Mouse (Mus musculus) heart, embryonic 16.5 days (tissue): ENCODE results near the gene Fat3. TPM values are rescaled to one million over a fixed set of nuclear protein-coding genes. Genes with fewer than 3 reads are reported as not detected.
A peak's percentile ranks its signal among the peaks of the same experiment; 100 is the strongest.

Experiments
- ATAC-seq: fragments of 200-750 bp; cut with Nextera tagmentation; replicated peaks from 2 replicates; pipeline ENCODE4 v1.8.0; 2017; ENCODE audit warnings: moderate number of reproducible peaks; ENCODE audit not compliant: insufficient read depth, low FRiP score; ENCODE audit errors: extremely low read depth
- H3K27ac ChIP-seq: fragments of 300-500 bp; sonication (generic); 2 replicates; pipeline ENCODE4 v1.5.1; 2014; ENCODE audit warnings: mild to moderate bottlenecking, low read length, control low read depth, moderate library complexity
- H3K27me3 ChIP-seq: fragments of 300-500 bp; sonication (generic); 2 replicates; pipeline ENCODE4 v1.6.1; 2014; ENCODE audit warnings: low read length, mixed read lengths; ENCODE audit not compliant: control insufficient read depth, insufficient read depth
- H3K36me3 ChIP-seq: fragments of 300-500 bp; sonication (generic); 2 replicates; pipeline ENCODE4 v1.6.1; 2014; ENCODE audit not compliant: control insufficient read depth, insufficient read depth
- H3K4me1 ChIP-seq: fragments of 300-500 bp; sonication (generic); 2 replicates; pipeline ENCODE4 v1.6.1; 2014; ENCODE audit warnings: low read length, mixed read lengths; ENCODE audit not compliant: control insufficient read depth, insufficient read depth
- H3K4me2 ChIP-seq: fragments of 300-500 bp; sonication (generic); 2 replicates; pipeline ENCODE4 v1.6.1; 2014; ENCODE audit warnings: low read depth, mild to moderate bottlenecking, control low read depth, low read length
- H3K4me3 ChIP-seq: fragments of 300-500 bp; sonication (generic); 2 replicates; pipeline ENCODE4 v1.5.1; 2014; ENCODE audit warnings: mild to moderate bottlenecking, control low read depth, low read length
- H3K9ac ChIP-seq: fragments of 300-500 bp; sonication (generic); 2 replicates; pipeline ENCODE4 v1.6.1; 2014; ENCODE audit warnings: low read length, control low read depth
- H3K9me3 ChIP-seq: fragments of 300-500 bp; sonication (generic); replicated peaks from 2 replicates; pipeline ENCODE4 v1.6.1; 2016; ENCODE audit warnings: low read length; ENCODE audit not compliant: control insufficient read depth
- WGBS: fragments of 180-500 bp; shearing (Covaris S2); extraction: QIAGEN DNeasy Blood & Tissue Kit; methylation state at CpG from one replicate; pipeline ENCODE4 v1.1.7; 2014; 5-methylcytosine and 5-hydroxymethylcytosine counted together
- polyA plus RNA-seq: library from polyadenylated mRNA; unstranded; fragments of >200 nt; fragmentation: Nextera tagmentation; extraction: Ambion mirVana; gene quantifications from 2 replicates; pipeline ENCODE4 v1.2.1, GENCODE M21; 2015

Gene Fat3
- polyA plus RNA-seq, 1 experiment from 2014 or later, result 0.76 TPM

DNA sequence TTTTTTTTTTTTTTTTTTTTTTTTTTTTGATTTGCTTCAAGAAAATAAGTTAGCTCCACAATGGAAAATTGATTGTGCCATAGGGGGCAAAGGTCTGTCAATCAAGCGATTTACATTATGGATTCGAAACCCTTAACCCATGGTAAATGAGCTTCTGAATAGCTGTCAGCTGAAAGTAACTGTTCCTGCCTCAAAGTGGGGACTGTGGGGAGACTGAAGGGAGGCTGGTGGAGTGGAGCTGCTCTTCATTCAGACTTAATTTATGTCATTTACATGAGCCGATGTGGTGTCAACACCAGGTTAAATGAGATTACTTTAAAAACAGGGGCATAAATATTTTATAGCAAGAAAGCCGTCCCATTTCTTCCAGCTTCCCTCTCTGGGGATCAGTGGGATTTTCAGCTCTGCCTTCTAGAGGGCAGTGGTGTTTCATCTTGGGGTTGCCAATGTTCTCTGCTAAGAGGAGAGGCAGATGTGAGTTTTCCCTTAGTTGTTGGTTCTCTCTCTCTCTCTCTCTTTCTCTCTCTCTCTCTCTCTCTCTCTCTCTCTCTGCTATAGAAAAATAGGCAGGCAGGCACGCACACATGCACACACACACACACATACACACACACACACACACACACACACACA lies 581.6 kb downstream of the Fat3 start:
- Histone ChIP-seq H3K4me1 (no peaks in the 10 kb centered on the region), H3K4me3 (no peak overlapping the region), H3K9me3 (no peaks in the 10 kb centered on the region), H3K9ac (no peak overlapping the region), H3K4me2 (no peak overlapping the region), H3K27ac (no peak overlapping the region), H3K36me3 (no peaks in the 10 kb centered on the region), H3K27me3 (no peaks in the 10 kb centered on the region)
- no peak for ATAC-seq
- WGBS, result 65% methylated on average over 5 of the region's 5 CpGs

DNA sequence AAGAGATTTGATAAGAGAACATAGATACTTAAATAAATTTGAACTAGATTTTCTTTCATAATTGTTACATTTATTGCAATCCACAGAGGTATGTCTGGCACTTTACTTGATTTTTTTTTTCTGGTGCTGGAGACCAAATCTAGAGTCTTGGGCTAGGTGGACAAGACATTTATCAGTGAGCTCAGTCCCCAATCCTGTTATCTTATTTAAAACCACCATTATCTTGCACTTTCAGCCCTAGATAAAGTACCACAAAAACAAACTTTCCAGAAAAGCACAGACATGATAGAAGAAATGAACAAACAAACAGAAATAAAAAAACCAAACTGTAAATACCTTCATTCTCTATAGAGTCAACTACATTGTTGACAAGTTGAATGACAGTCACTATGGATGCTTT lies 584.5 kb downstream of the Fat3 start:
- H3K9ac ChIP-seq, result no peak overlapping the region
- no peaks in the 10 kb centered on the region for H3K9me3 ChIP-seq
- ATAC-seq, result no peak
- H3K36me3 ChIP-seq, result no peaks in the 10 kb centered on the region
- H3K4me2 ChIP-seq, result no peak overlapping the region
- H3K4me3 ChIP-seq, result no peak overlapping the region
- no peaks in the 10 kb centered on the region for H3K4me1 ChIP-seq
- no peak overlapping the region for H3K27ac ChIP-seq
- no peaks in the 10 kb centered on the region for H3K27me3 ChIP-seq

DNA sequence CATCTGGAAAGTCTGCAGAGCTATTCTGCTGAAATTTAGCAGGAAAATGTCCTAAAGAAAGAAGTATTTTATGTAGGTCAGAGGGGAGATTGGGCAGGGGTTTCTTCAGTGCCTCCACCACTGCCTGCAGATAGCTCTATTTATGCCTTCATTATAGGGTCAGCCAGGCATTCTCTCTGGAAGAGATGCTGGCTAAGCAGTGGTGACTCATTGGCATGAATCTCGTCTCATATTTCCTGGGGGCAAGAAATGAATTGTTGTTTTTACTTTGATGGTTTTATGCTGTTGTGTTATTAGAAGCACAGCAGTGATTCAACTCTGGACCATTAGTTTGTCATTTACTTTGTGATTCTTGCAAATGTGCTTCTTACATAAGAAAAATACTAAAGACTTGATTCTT lies 588.4 kb downstream of the Fat3 start:
- Histone ChIP-seq H3K27me3 (no peaks in the 10 kb centered on the region), H3K36me3 (no peaks in the 10 kb centered on the region), H3K4me3 (no peak overlapping the region), H3K4me1 (0 out of 2 replicates have a peak, but pooled peaks cover 5% of the 10 kb centered on the region), H3K27ac (no peak overlapping the region), H3K9ac (no peak overlapping the region), H3K9me3 (no peaks in the 10 kb centered on the region), H3K4me2 (no peak overlapping the region)
- ATAC-seq, result no peak
- WGBS, result 53% methylated on average over 1 of the region's 1 CpGs

DNA sequence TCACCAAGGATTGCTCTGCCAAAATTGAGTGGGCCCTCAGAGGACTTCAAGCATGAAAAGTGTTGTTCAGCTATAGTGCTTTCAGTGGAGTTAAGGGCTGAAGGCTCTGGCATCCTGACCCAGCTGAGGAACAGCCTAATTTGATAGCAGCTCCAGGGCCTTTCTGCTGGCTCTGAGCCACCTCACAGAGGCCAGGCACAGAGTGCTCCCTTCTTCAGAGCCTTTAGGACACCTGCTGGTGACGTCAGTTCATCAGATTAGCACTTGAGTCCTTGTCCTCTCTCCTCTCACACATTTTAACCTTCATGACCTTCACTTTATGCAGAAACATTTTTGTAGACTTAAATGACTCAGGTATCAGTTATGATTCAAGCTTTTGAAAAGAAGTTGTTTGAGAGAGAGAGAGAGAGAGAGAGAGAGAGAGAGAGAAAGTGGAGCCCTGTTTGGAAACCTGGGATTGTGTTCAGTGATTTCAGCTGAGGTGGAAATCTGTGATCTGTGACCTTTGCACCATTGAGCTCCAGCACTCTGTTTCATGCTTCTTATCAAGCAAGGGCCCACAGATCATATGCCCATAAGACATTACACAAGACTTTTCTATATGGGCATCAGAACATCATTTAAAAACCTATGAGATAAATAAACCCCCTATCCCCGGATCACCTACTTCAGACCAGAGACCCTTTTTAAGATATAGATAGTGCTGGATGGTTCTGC lies 591.5 kb downstream of the Fat3 start:
- Histone ChIP-seq H3K27me3 (no peaks in the 10 kb centered on the region), H3K27ac (no peak overlapping the region), H3K4me1 (0 out of 2 replicates have a peak, but pooled peaks cover 5% of the 10 kb centered on the region), H3K9ac (no peak overlapping the region), H3K4me2 (no peak overlapping the region), H3K4me3 (no peak overlapping the region), H3K9me3 (no peaks in the 10 kb centered on the region), H3K36me3 (no peaks in the 10 kb centered on the region)
- WGBS, result 38% methylated on average over 2 of the region's 2 CpGs
- no peak for ATAC-seq

DNA sequence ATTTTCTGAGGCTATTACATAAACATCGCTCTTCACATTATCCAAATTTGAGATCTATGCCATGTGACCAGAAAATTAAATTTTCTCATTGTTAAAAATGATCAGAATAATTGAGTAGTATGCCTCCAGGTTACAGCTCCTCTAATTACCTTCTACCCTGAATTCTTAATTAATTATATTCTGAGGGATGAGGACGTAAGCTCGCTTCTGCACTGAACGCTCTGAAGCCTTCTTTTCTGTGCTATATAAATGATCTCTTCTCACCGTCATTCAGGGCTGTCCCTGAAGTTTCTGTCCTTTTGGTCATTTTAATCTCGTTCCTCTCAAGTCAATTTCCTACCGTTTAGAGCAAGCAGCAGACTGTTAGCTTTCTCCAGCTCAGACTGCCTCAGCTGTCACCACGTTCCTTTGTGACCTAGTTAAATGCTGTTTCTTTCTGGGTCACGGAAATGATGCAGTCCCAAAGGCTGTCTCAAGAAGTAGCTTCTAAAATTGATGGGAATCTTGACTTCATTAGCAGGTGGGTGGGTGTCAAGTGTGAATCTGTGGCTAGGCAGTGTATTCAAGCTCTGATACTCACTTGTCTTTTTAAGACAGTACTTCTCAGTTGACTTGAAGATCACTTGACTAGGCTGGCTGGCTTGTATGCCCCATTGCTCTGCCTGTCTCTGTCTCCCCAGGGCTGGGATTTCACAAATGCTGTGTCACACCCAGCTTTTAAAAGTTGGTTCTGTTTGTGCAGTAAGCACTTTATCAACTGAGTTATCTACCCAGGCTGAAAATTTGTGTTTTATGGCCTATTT lies 596.9 kb downstream of the Fat3 start:
- ATAC-seq, result no peak

DNA sequence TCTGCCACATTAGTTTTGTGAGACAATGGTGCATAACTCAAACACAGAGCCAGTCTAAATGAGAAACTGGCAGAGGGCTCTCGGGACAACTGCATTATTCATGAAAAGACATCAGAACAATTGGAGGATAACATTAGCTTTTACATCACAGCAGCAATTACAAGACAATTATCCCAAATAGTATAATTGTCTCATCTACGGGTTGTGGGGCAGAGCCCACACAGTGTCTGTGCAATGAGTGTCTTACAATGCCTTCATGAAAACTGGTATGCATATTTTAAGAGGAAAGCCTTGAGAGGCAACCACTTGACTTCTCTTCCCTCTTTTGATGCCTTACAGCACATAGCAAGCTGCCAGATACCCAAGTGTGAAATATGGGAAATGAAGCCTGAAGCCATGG lies 603.0 kb downstream of the Fat3 start:
- no peaks in the 10 kb centered on the region for H3K27me3 ChIP-seq
- H3K27ac ChIP-seq, result no peak overlapping the region
- H3K4me1 ChIP-seq, result no peaks in the 10 kb centered on the region
- H3K9me3 ChIP-seq, result no peaks in the 10 kb centered on the region
- no peak overlapping the region for H3K4me2 ChIP-seq
- H3K9ac ChIP-seq, result no peak overlapping the region
- no peak for ATAC-seq
- WGBS, result 73% methylated on average over 2 of the region's 2 CpGs
- no peaks in the 10 kb centered on the region for H3K36me3 ChIP-seq
- H3K4me3 ChIP-seq, result no peak overlapping the region

More for the DNA sequence above, 596.9 kb downstream of the Fat3 start:
- no peaks in the 10 kb centered on the region for H3K36me3 ChIP-seq
- H3K4me2 ChIP-seq, result no peak overlapping the region
- H3K4me3 ChIP-seq, result no peak overlapping the region
- 57% methylated on average over 9 of the region's 9 CpGs for WGBS
- no peak overlapping the region for H3K9ac ChIP-seq
- H3K27me3 ChIP-seq, result no peaks in the 10 kb centered on the region
- 0 out of 2 replicates have a peak, but pooled peaks cover under 1% of the 10 kb centered on the region for H3K4me1 ChIP-seq
- no peak overlapping the region for H3K27ac ChIP-seq
- H3K9me3 ChIP-seq, result no peaks in the 10 kb centered on the region

DNA sequence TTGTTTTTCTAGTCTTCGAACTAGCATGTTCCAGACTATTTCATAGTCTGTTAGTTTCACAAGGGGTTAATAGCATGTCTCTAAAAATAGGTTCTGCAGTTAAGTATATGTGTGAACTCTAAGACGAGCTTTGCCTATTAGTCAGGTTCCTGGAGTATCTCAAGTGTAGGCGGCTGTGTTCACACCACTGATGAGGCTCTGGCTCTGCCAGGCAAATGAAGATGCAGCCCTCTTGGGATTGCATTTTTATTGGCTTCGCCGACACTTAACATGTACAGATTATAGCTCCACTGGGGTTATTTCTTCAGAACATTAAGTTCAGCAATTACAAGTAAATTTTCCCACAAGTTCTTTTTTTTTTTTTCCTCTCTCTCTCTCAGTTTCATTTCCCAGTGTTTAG lies 614.3 kb downstream of the Fat3 start:
- Histone ChIP-seq H3K27ac (no peak overlapping the region), H3K9ac (no peak overlapping the region), H3K4me2 (no peak overlapping the region), H3K27me3 (no peaks in the 10 kb centered on the region), H3K4me1 (peaks cover 2% of the 10 kb centered on the region; the same call in 1 of the 2 replicates), H3K4me3 (no peak overlapping the region), H3K36me3 (no peaks in the 10 kb centered on the region), H3K9me3 (no peaks in the 10 kb centered on the region)
- 37% methylated on average over 5 of the region's 5 CpGs for WGBS
- ATAC-seq, result no peak

DNA sequence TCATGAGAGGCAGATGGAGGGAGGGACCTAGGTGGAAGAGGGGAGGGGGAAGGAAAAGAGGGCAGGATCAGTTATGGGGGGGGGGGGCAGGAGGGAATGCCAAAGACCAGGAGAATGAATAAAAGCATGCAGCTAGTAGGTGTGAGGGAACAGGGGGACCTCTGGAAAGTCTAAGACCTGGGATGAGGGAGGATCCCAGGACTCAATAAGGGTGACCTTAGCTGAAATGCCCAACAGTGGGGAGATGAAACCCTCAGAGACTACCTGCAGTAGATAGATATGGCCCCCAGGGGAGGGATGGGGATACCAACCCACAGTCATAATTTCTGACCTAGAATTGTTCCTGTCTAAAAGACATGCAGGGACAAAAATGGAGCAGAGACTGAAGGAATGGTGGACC lies 620.3 kb downstream of the Fat3 start:
- Histone ChIP-seq H3K9me3 (no peaks in the 10 kb centered on the region), H3K27me3 (no peaks in the 10 kb centered on the region), H3K27ac (no peak overlapping the region), H3K4me1 (no peaks in the 10 kb centered on the region), H3K9ac (no peak overlapping the region), H3K4me2 (no peak overlapping the region), H3K4me3 (no peak overlapping the region), H3K36me3 (no peaks in the 10 kb centered on the region)
- ATAC-seq, result no peak

DNA sequence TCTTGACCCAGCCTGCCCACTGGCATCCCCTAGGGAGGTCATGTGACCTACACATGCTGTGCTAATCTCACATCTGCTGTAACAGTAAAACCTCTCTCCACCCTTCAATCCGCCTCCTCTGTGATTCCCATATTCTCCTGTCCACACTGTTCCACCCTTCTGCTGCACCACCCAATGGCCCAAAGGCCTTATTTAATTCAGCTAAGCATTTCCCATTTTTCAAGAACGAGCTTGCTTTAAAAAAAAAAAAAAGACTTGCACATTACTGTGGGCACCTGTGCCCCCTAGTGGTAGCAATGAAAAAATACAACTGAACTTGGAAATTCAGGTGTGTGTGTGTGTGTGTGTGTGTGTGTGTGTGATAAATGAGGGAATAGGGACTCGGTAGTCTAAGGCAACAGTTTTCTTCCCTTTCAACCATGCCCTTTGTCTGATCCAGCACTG lies 620.9 kb downstream of the Fat3 start:
- Histone ChIP-seq H3K36me3 (no peaks in the 10 kb centered on the region), H3K27ac (no peak overlapping the region), H3K4me3 (no peak overlapping the region), H3K27me3 (no peaks in the 10 kb centered on the region; the same call in 1 of the 2 replicates), H3K4me1 (no peaks in the 10 kb centered on the region), H3K4me2 (peak overlapping the region; percentile 37; the same call in 1 of the 2 replicates), H3K9me3 (no peaks in the 10 kb centered on the region), H3K9ac (no peak overlapping the region)
- WGBS, result 18% methylated on average over 3 of the region's 3 CpGs
- ATAC-seq, result no peak; the same call in 1 of the 2 replicates
